Mouse (Mus musculus) brain, embryonic 14.5 days (tissue): ENCODE results near the gene Cd83.

Experiments
- CTCF ChIP-seq: fragments of 200-500 bp; IDR thresholded peaks from 2 replicates; pipeline ENCODE4 v1.5.1; 2012; ENCODE audit warnings: inconsistent platforms, mild to moderate bottlenecking, moderate library complexity, borderline replicate concordance; ENCODE audit not compliant: insufficient read depth, insufficient read length; ENCODE audit errors: extremely low read depth
- POLR2A ChIP-seq: fragments of 200-500 bp; IDR thresholded peaks from 2 replicates; pipeline ENCODE4 v1.6.1; 2012; ENCODE audit warnings: mild to moderate bottlenecking, inconsistent platforms, borderline replicate concordance; ENCODE audit not compliant: poor library complexity, insufficient read depth, insufficient read length, severe bottlenecking; ENCODE audit errors: extremely low read depth

GRCm38 (mm10) chr13:43849816-43850215 lies 65.2 kb downstream of the Cd83 start:
- TF ChIP-seq CTCF (no peak), POLR2A (no peak)
